ENCODE assay signal across 8 mouse cellular contexts in the genomic region with DNA sequence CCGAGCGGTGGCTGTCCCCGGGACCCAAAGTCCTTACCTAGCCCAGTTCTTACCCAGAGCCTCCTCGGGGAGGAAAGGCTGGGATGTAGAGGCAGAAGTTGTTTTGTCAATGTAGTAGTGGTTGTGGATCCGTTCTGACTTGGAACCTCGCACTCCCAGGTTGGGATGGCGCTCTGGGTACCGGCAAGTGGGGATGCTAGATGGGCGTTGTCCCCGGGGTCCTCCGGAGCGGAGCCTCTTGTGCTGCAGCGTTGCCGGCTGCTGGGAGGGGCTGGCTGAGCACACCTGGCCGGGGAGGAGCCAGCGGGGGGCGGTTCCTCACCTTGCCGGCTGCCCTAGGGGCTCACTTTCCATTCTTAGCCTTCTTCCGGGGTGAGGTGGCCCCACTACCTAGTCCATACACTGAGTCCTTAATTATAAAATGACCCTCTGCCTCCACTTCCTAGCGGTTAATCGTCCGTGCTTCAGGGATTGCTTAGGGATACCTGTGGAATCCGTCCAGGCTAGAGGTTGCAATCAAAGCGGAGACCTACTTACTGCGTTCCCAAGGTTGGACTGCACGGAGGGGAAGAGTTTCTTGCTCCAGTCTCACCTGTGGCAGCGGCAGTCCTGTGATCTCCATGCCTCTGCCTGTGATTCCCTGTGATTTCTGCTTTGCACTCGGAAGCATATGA. TPM values are rescaled to one million over a fixed set of nuclear protein-coding genes. Genes with fewer than 3 reads are reported as not detected.
A peak's percentile ranks its signal among the peaks of the same experiment; 100 is the strongest.
DNase-seq lines count a peak whose midpoint lies in the region; ATAC-seq and TF ChIP-seq lines count a peak whose summit lies in the region.

No protein-coding gene starts in this region.

- H3K36me3 ChIP-seq in heart, adult 2 months (ENCODE audit: control insufficient read depth, insufficient read depth, low read length) = no peaks in the 10 kb centered on the region
- no peaks in the 10 kb centered on the region for H3K36me3 ChIP-seq in heart, embryonic 14.5 days (ENCODE audit: control insufficient read depth, insufficient read depth, low read length)

- peak overlapping the region; percentile 93 for H3K9ac ChIP-seq in heart, adult 2 months (ENCODE audit: low read depth, low read length)
- H3K9ac ChIP-seq in heart, embryonic 14.5 days (ENCODE audit: low read length) = peak overlapping the region; percentile 80

- H3K4me3 ChIP-seq in heart, adult 2 months = peak overlapping the region; percentile 90
- H3K4me3 ChIP-seq in heart, embryonic 14.5 days (ENCODE audit: control insufficient read depth in 1 of 2, insufficient read depth in 1 of 2, low read depth in 1 of 2, low read length in 2 of 2) = peak overlapping the region; percentile 78 to 82

- H3K9me3 ChIP-seq in heart, embryonic 14.5 days (ENCODE audit: control insufficient read depth, low read length) = no peaks in the 10 kb centered on the region

- H3K4me2 ChIP-seq in heart, embryonic 14.5 days (ENCODE audit: low read length) = peak overlapping the region; percentile 83

- peak in 1 of 2 experiments; percentile 25 for DNase-seq in heart, adult 2 months
- DNase-seq in heart, adult 8-10 months (ENCODE audit: low spot score) = no peak
- DNase-seq in cerebellum, adult 18-20 months = peak; percentile 14 to 35
- peak; percentile 51 to 68 for DNase-seq in kidney, postnatal 4 days
- peak; percentile 12 for DNase-seq in mesoderm, embryonic 11.5 days (ENCODE audit: low read depth, low spot score)
- DNase-seq in thymus, postnatal 25 days = peak; percentile 45
- no peak for DNase-seq in layer of hippocampus, adult 18-20 months (ENCODE audit: low spot score in 2 of 2)

- H3K79me2 ChIP-seq in heart, adult 2 months (replicated peaks; ENCODE audit: control insufficient read depth, insufficient read depth, low read length) = no peaks in the 10 kb centered on the region

- H3K27me3 ChIP-seq in heart, adult 2 months (ENCODE audit: control insufficient read depth, insufficient read depth, low read length) = no peaks in the 10 kb centered on the region
- peaks cover 4% of the 10 kb centered on the region; the same call in 1 of the 2 replicates for H3K27me3 ChIP-seq in heart, embryonic 14.5 days (ENCODE audit: control insufficient read depth, insufficient read depth, low read length)

- TF ChIP-seq POLR2A in heart, adult 2 months (IDR thresholded peaks at IDR 0.05; ENCODE audit: insufficient read depth, low read depth, low read length) = no peak

- 13% methylated on average over 28 of the region's 28 CpGs for WGBS in heart, adult 2 months
- 6% methylated on average over 28 of the region's 28 CpGs for WGBS in heart, embryonic 14.5 days

- peak; percentile 32; the same call in 1 of the 2 replicates for ATAC-seq in heart, embryonic 14.5 days (ENCODE audit: insufficient number of reproducible peaks, insufficient read depth, low FRiP score, low read depth)

- H3K4me1 ChIP-seq in heart, adult 2 months (ENCODE audit: control insufficient read depth, insufficient read depth, low read length) = peaks cover 5% of the 10 kb centered on the region
- peaks cover 8 to 10% of the 10 kb centered on the region in 2 experiments for H3K4me1 ChIP-seq in heart, embryonic 14.5 days (ENCODE audit: control insufficient read depth in 2 of 2, insufficient read depth in 2 of 2, low read length in 2 of 2)

- H3K27ac ChIP-seq in heart, adult 2 months = peak overlapping the region; percentile 57
- no peak overlapping the region for H3K27ac ChIP-seq in heart, embryonic 14.5 days (replicated peaks in 1 of 2; ENCODE audit: control insufficient read depth in 1 of 2, insufficient read depth in 1 of 2, low read depth in 2 of 2, low read length in 2 of 2)

- TF ChIP-seq EP300 in heart, adult 2 months (IDR thresholded peaks at IDR 0.05; ENCODE audit: insufficient read depth, low read depth, low read length) = no peak

- no peak for TF ChIP-seq CTCF in heart, adult 2 months (IDR thresholded peaks at IDR 0.05)

- intact Hi-C loops in heart, adult 2 months (cut with DNase I) = no loop called here

RNA-seq across cellular contexts. Expression of a gene that starts 0.9 kb away (rescaled TPM):
- 1 to 10 TPM; 1.0 to 1.6 TPM for total RNA-seq in heart, adult 2 months (2021)
- polyA plus RNA-seq in heart, adult 2 months (2012; rRNA removed) = 0.84 and 1.8 TPM in 2 replicates
- 1 to 10 TPM in 2 of 4 experiments, under 1 TPM in 2; 0.57 to 1.4 (median 1.1) TPM for total RNA-seq in heart, adult 8-10 months (2022)
- polyA plus RNA-seq in heart, embryonic 14.5 days (2014; fragmentation: Nextera tagmentation; extraction: Ambion mirVana) = 4.6 and 5.0 TPM in 2 replicates
- 1 to 10 TPM in 1 of 2 experiments, under 1 TPM in 1; 0.87 to 1.5 TPM for total RNA-seq in layer of hippocampus, adult 18-20 months (2021)

RNA-seq across cellular contexts. Expression of a gene that starts 17.6 kb away (rescaled TPM):
- 10 to 100 TPM; 12.3 to 13.2 TPM for total RNA-seq in heart, adult 2 months (2021)
- 11.2 and 12.4 TPM in 2 replicates for polyA plus RNA-seq in heart, adult 2 months (2012; rRNA removed)
- 10 to 100 TPM; 10.7 to 14.7 (median 12.9) TPM for total RNA-seq in heart, adult 8-10 months (2022)
- 46.9 and 54.2 TPM in 2 replicates for polyA plus RNA-seq in heart, embryonic 14.5 days (2014; fragmentation: Nextera tagmentation; extraction: Ambion mirVana)
- total RNA-seq in layer of hippocampus, adult 18-20 months (2021) = 10 to 100 TPM; 30.6 to 31.5 TPM

RNA-seq across cellular contexts. Expression of a gene that starts 46.3 kb away (rescaled TPM):
- total RNA-seq in heart, adult 2 months (2021) = not detected
- not detected in 2 replicates for polyA plus RNA-seq in heart, adult 2 months (2012; rRNA removed)
- not detected for total RNA-seq in heart, adult 8-10 months (2022)
- polyA plus RNA-seq in heart, embryonic 14.5 days (2014; fragmentation: Nextera tagmentation; extraction: Ambion mirVana) = not detected in 2 replicates
- total RNA-seq in layer of hippocampus, adult 18-20 months (2021) = under 1 TPM in 1 of 2 experiments, not detected in 1; 0.15 TPM

Comparison
In these comparisons a context has a peak if more than half of its experiments do, and no peak if none do; other contexts are left out.
1. DNase-seq: peak in cerebellum, adult 18-20 months (2 of 2), kidney, postnatal 4 days (2 of 2), mesoderm, embryonic 11.5 days (single experiment) and thymus, postnatal 25 days (single experiment); none in heart, adult 8-10 months (single experiment) and layer of hippocampus, adult 18-20 months (0 of 2).